Mouse (Mus musculus) stomach, embryonic 16.5 days (tissue): ENCODE results near the gene Gm3558. TPM values are rescaled to one million over a fixed set of nuclear protein-coding genes. Genes with fewer than 3 reads are reported as not detected.
"Not testable (repeated sequence)": the region's sequence is repeated elsewhere in the genome, so short reads cannot be mapped to it uniquely, and the experiment has no call there.

Source experiments
- ATAC-seq: fragments of 200-750 bp; cut with Nextera tagmentation; 2 replicates; pipeline ENCODE4 v1.8.0; 2017; ENCODE audit warnings: moderate number of reproducible peaks, moderate TSS enrichment; ENCODE audit not compliant: insufficient read depth, low FRiP score
- H3K27ac ChIP-seq: fragments of 300-500 bp; sonication (generic); 2 replicates; pipeline ENCODE4 v1.5.1; 2014; ENCODE audit warnings: low read length
- H3K27me3 ChIP-seq: fragments of 300-500 bp; sonication (generic); 2 replicates; pipeline ENCODE4 v1.6.1; 2014; ENCODE audit warnings: low read length, control low read depth, mixed read lengths; ENCODE audit not compliant: control insufficient read depth, insufficient read depth
- H3K36me3 ChIP-seq: fragments of 300-500 bp; sonication (generic); 2 replicates; pipeline ENCODE4 v1.6.1; 2014; ENCODE audit warnings: low read length; ENCODE audit not compliant: control insufficient read depth, insufficient read depth
- H3K4me1 ChIP-seq: fragments of 300-500 bp; sonication (generic); 2 replicates; pipeline ENCODE4 v1.6.1; 2014; ENCODE audit warnings: low read length, control low read depth, mixed read lengths; ENCODE audit not compliant: control insufficient read depth, insufficient read depth
- H3K4me2 ChIP-seq: fragments of 300-500 bp; sonication (generic); 2 replicates; pipeline ENCODE4 v1.6.1; 2014; ENCODE audit warnings: low read depth, low read length, mixed read lengths
- H3K4me3 ChIP-seq: fragments of 300-500 bp; sonication (generic); replicated peaks from 2 replicates; pipeline ENCODE4 v1.5.1; 2014; ENCODE audit warnings: mild to moderate bottlenecking, low read length
- H3K9ac ChIP-seq: fragments of 300-500 bp; sonication (generic); 2 replicates; pipeline ENCODE4 v1.6.1; 2014; ENCODE audit warnings: low read length
- H3K9me3 ChIP-seq: fragments of 300-500 bp; sonication (generic); replicated peaks from 2 replicates; pipeline ENCODE4 v1.6.1; 2016; ENCODE audit warnings: low read length, control low read depth; ENCODE audit not compliant: control insufficient read depth
- WGBS: fragments of 180-500 bp; shearing (Covaris S2); extraction: QIAGEN DNeasy Blood & Tissue Kit; methylation state at CpG from one replicate; pipeline ENCODE4 v1.1.7; 2014; 5-methylcytosine and 5-hydroxymethylcytosine counted together
- polyA plus RNA-seq: library from polyadenylated mRNA; unstranded; fragments of >200 nt; fragmentation: Nextera tagmentation; extraction: Ambion mirVana; gene quantifications from 2 replicates; pipeline ENCODE4 v1.2.1, GENCODE M21; 2015

The Gm3558 gene
- polyA plus RNA-seq = 0.45 and 0.59 TPM in 2 replicates

GRCm38 (mm10) chr14:7568382-7568781 is at the start of gene Gm3558:
Gm3558 (minus strand) TSS chr14:7568566.
- not testable (repeated sequence) for H3K4me1 ChIP-seq, H3K9me3 ChIP-seq, H3K9ac ChIP-seq, H3K36me3 ChIP-seq, ATAC-seq, H3K27me3 ChIP-seq, H3K27ac ChIP-seq
- peak within 1 kb of the TSS; percentile 38 for H3K4me3 ChIP-seq
- H3K4me2 ChIP-seq = peak within 1 kb of the TSS; percentile 52
- WGBS = no CpG with 5 or more reads among the region's 34 CpGs

GRCm38 (mm10) chr14:7595492-7595891 is 27.1 kb upstream of the Gm3558 start, which contains the start of gene Gm10338:
Gm10338 (minus strand) TSS chr14:7595592.
- H3K27me3 ChIP-seq, H3K27ac ChIP-seq, ATAC-seq, H3K4me2 ChIP-seq, H3K9me3 ChIP-seq, H3K4me1 ChIP-seq, H3K9ac ChIP-seq, H3K36me3 ChIP-seq, H3K4me3 ChIP-seq: not testable (repeated sequence)
- WGBS = no CpG with 5 or more reads among the region's 2 CpGs

- H3K27me3 ChIP-seq, H3K9me3 ChIP-seq, H3K4me1 ChIP-seq, H3K9ac ChIP-seq, ATAC-seq, H3K27ac ChIP-seq, H3K36me3 ChIP-seq: not testable (repeated sequence)
- WGBS = 0% methylated on average over 18 of the region's 27 CpGs
- Histone ChIP-seq H3K4me3 (peak overlapping the region; percentile 38), H3K4me2 (peak overlapping the region; percentile 52)
Measured at GRCm38 (mm10) chr14:7567890-7568289, 476 bp downstream of the Gm3558 start.

- not testable (repeated sequence) for H3K36me3 ChIP-seq, ATAC-seq, H3K4me3 ChIP-seq, H3K27me3 ChIP-seq, H3K4me1 ChIP-seq, H3K9me3 ChIP-seq, H3K4me2 ChIP-seq, H3K9ac ChIP-seq, H3K27ac ChIP-seq
- 3% methylated on average over 6 of the region's 9 CpGs for WGBS
Measured at GRCm38 (mm10) chr14:7567266-7567665, 1.1 kb downstream of the Gm3558 start.

Other genes with a start within 250 kb of the Gm3558 start
- not detected in 2 replicates for gene Gm5797, start 236.2 kb downstream of the Gm3558 start, polyA plus RNA-seq
- not detected in 2 replicates for gene Gm8374, start 203.4 kb downstream of the Gm3558 start, polyA plus RNA-seq
- not detected in 2 replicates for gene Gm3755, start 117.6 kb downstream of the Gm3558 start, polyA plus RNA-seq
- gene Gm3752, start 84.8 kb downstream of the Gm3558 start, polyA plus RNA-seq = 0.17 and 0.36 TPM in 2 replicates
- not detected in 2 replicates for gene Gm10338, start 27.0 kb upstream of the Gm3558 start, polyA plus RNA-seq
- not detected in 2 replicates for gene Gm10128, start 75.4 kb upstream of the Gm3558 start, polyA plus RNA-seq
- not detected in 2 replicates for gene Gm26661, start 223.0 kb upstream of the Gm3558 start, polyA plus RNA-seq
- 25.8 and 26.9 TPM in 2 replicates for gene Flnb, start 249.4 kb upstream of the Gm3558 start, polyA plus RNA-seq